Mouse (Mus musculus): Measurements from ENCODE around the gene Olfr1330. TPM values are rescaled to one million over a fixed set of nuclear protein-coding genes. Genes with fewer than 3 reads are reported as not detected.

The Olfr1330 gene
- polyA plus RNA-seq (2015; fragmentation: Nextera tagmentation; extraction: Ambion mirVana): not detected in 2 replicates

DNA sequence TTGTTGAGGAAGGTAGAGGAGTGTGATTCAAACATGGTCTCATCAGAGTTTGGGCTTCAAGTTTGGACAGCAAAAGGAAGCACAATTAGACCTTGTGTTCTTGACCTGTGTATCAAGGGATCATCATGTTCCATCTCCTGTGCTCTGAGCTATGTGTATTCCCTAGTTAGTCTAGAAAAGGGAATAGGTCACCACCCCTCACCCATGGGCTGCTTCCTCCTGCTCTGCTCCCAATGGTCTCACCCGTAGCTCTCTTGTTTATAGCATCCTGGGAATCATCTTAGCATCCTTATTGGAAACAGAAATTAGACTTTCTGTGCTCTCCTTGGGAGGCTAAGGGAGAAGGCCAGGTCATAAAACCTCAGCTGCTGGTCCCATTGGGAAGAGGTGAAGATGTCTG is at the start of gene Olfr1330:
TSS of gene Olfr1330 (plus strand) at position 301 of the 400 bp plus-strand sequence.

DNA sequence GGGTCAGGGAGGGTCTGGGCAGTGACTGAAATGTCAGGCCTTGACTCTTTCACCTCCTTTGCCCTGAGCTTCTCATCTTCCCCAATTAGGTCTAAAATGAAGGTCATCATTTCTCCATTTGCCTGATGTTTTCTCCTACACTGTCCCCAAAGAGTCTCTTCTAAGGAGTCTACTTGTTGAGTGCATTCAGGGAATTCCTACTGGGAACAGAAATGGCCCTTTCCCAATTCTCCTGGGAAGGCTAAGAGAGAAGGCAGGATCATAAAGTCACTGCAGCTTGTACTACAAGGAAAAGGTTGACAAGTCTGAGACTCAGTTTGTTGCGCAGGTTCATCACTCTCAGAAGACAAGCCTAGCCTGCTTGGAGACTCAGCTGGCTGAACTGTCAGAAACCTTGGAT is 24.0 kb upstream of the Olfr1330 start, which contains the start of gene Olfr1331:
TSS of gene Olfr1331 (plus strand) at position 301 of the 400 bp plus-strand sequence.

DNA sequence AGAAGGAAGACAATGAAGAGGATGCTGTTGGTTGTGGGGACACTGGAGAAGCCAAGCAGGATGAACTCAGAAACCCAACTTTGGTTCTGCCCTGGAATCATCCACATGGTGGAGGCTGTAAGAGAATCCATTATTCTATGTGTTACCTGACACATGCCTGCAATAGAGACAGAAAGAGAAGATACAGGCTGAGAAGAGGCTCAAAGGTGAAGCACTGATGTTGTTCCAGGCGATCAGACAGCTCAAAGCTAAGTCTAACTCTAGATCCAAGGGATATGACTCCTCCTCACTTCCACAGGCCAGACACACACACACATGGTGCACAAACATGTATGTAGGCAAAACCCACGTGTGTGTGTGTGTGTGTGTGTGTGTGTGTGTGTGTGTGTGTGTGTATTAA is 29.0 kb downstream of the Olfr1330 start, which contains the start of gene Olfr1329:
TSS of gene Olfr1329 (minus strand) at position 101 of the 400 bp plus-strand sequence.

DNA sequence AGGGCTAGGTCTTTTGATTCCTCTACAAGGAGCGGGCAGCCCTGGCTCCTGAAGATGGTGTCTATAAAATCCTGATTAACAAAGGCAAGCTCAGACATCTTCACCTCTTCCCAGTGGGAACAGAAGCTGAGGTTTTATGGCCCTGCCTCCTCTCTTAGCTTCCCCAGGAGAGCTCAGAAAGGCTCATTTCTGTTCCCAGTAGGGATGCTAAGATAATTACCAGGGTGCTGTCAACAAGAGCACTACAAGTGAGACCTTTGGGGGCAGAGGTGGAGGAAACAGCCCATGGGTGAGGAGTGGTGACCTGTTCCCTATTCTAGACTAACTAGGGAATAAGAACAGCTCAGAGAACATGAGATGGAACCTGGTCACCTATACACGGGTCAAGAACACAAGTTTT is 50.1 kb downstream of the Olfr1330 start, which contains the start of gene Olfr1328:
TSS of gene Olfr1328 (minus strand) at position 101 of the 400 bp plus-strand sequence.

Other genes starting within 250 kb of the Olfr1330 start
- not detected in 2 replicates for gene Olfr62, start 229.6 kb upstream of the Olfr1330 start, polyA plus RNA-seq (2015; fragmentation: Nextera tagmentation; extraction: Ambion mirVana)
- not detected in 2 replicates for gene Olfr1342, start 195.8 kb upstream of the Olfr1330 start, polyA plus RNA-seq (2015; fragmentation: Nextera tagmentation; extraction: Ambion mirVana)
- gene Olfr1341, start 185.1 kb upstream of the Olfr1330 start, polyA plus RNA-seq (2015; fragmentation: Nextera tagmentation; extraction: Ambion mirVana): not detected in 2 replicates
- not detected in 2 replicates for gene Olfr1340, start 168.5 kb upstream of the Olfr1330 start, polyA plus RNA-seq (2015; fragmentation: Nextera tagmentation; extraction: Ambion mirVana)
- gene Olfr1339, start 156.4 kb upstream of the Olfr1330 start, polyA plus RNA-seq (2015; fragmentation: Nextera tagmentation; extraction: Ambion mirVana): not detected in 2 replicates
- gene Olfr1338, start 129.9 kb upstream of the Olfr1330 start, polyA plus RNA-seq (2015; fragmentation: Nextera tagmentation; extraction: Ambion mirVana): not detected in 2 replicates
- not detected in 2 replicates for gene Olfr1337, start 106.0 kb upstream of the Olfr1330 start, polyA plus RNA-seq (2015; fragmentation: Nextera tagmentation; extraction: Ambion mirVana)
- not detected in 2 replicates for gene Olfr1335, start 78.7 kb upstream of the Olfr1330 start, polyA plus RNA-seq (2015; fragmentation: Nextera tagmentation; extraction: Ambion mirVana)
- not detected in 2 replicates for gene Olfr1333, start 52.3 kb upstream of the Olfr1330 start, polyA plus RNA-seq (2015; fragmentation: Nextera tagmentation; extraction: Ambion mirVana)
- gene Olfr1331, start 23.9 kb upstream of the Olfr1330 start, polyA plus RNA-seq (2015; fragmentation: Nextera tagmentation; extraction: Ambion mirVana): not detected in 2 replicates
- not detected in 2 replicates for gene Olfr1329, start 28.9 kb downstream of the Olfr1330 start, polyA plus RNA-seq (2015; fragmentation: Nextera tagmentation; extraction: Ambion mirVana)
- gene Olfr1328, start 50.0 kb downstream of the Olfr1330 start, polyA plus RNA-seq (2015; fragmentation: Nextera tagmentation; extraction: Ambion mirVana): not detected in 2 replicates
- not detected in 2 replicates for gene Lao1, start 73.0 kb downstream of the Olfr1330 start, polyA plus RNA-seq (2015; fragmentation: Nextera tagmentation; extraction: Ambion mirVana)
- 62.8 and 74.3 TPM in 2 replicates for gene Slc2a1, start 220.1 kb downstream of the Olfr1330 start, polyA plus RNA-seq (2015; fragmentation: Nextera tagmentation; extraction: Ambion mirVana)

Data from urinary bladder, postnatal 0 days (tissue).